Mouse (Mus musculus): ENCODE results near the gene Tenm4. TPM values are rescaled to one million over a fixed set of nuclear protein-coding genes. Genes with fewer than 3 reads are reported as not detected.
A peak's percentile ranks its signal among the peaks of the same experiment; 100 is the strongest.

The Tenm4 gene
- polyA plus RNA-seq, 1 experiment from 2014 or later = 42.7 TPM

DNA sequence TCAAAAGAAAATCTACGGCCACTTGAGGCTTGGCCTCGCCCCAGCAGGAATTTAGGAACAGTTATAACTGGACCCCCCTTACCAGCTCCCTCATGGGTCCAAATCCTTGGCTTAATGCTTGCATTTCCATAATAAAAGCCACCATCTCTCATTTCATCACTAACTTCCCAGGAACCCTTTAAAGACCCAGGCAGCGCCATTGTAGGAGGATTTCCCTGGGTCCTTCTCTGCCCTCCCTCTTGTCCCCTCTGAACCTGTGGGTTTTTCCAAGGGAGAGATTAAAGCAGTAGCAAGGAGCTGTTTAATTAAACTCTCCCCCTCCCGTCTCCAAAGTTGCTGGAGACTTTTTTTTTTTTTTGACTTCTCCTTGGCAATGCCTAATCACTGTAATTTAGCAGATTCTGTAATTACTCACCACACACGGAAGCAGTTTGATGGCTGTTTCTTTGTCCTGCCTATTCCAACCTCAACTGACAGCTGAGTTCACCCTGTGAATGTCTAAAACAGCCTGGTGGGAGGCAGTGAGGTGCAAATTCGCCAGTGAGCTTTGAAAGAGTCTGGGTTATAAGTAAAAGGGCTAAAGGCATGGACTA lies 501.4 kb downstream of the Tenm4 start:
- Histone ChIP-seq H3K27me3 (no peaks in the 10 kb centered on the region), H3K4me3 (replicated peaks) (no peak overlapping the region), H3K27ac (peak overlapping the region; percentile 69), H3K9ac (no peak overlapping the region), H3K4me2 (no peak overlapping the region), H3K9me3 (replicated peaks) (no peaks in the 10 kb centered on the region), H3K36me3 (no peaks in the 10 kb centered on the region), H3K4me1 (peaks cover 61% of the 10 kb centered on the region)
- peak; percentile 52 for ATAC-seq (replicated peaks; ENCODE audit: low FRiP score)
- 17% methylated on average over 6 of the region's 6 CpGs for WGBS

DNA sequence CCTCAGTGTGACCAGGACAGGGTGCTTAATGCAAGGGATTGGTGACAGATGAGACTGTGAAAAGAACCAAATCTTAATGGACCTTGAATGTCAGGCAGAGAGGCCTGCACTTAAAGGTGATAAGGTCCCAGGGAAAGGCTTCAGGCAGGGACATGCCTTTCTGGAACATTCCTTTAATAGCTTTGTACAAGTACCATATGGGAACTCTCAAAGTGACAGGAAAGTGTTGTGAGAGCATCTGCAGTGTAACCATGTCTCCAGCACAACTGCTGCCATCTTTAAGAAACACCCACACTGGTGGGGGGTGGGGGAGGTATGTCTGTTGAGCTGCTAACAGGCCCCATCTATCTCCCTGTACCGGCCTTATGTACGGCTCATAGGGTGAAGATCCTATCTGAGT lies 506.0 kb downstream of the Tenm4 start:
- no peak overlapping the region for H3K27ac ChIP-seq
- no peaks in the 10 kb centered on the region for H3K36me3 ChIP-seq
- no peak overlapping the region for H3K9ac ChIP-seq
- H3K4me2 ChIP-seq = no peak overlapping the region
- WGBS = 31% methylated on average over 2 of the region's 2 CpGs
- ATAC-seq (replicated peaks; ENCODE audit: low FRiP score) = peak; percentile 44; the same call in 1 of the 2 replicates
- no peaks in the 10 kb centered on the region for H3K9me3 ChIP-seq (replicated peaks)
- no peaks in the 10 kb centered on the region for H3K27me3 ChIP-seq
- no peak overlapping the region for H3K4me3 ChIP-seq (replicated peaks)
- peaks cover 46% of the 10 kb centered on the region for H3K4me1 ChIP-seq

DNA sequence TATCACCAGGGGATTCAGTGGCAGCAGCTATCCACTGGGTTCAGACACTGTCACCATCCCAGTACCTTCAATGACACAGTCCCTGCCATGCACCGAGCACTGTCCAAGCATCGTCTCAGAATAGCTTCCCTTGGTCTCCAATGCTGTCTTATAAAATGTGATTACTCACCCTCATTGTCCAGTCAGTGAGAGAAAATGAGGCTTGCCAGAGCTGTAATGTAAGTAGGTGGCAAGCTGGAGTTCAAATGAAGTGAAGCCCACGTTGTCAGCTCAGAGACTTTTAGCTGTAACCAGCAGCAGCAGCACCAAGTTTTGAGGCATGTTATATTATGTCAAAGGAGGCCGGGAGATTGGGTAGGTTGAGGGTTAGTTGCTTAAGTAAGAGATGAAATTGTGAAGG lies 507.2 kb downstream of the Tenm4 start:
- WGBS = 85% methylated on average over 4 of the region's 4 CpGs

DNA sequence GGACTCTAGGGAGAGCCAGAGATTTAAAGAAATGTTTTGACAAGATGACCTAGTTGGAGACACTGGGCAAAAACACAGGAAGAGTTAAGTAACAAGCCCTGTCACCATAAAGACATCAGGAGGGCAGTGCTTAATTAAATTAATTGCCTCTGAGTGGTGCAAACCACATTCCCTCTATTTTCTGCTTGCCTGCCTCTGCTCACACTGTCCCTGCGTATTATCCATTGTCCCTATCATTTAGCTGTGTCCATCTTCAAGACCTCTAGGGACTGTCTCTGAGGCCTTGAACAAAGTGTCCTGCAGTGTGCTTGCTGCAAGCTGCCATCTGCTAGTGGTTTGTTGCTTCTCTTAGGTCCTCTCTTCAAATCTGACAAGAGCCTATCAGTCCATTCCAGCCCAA lies 508.7 kb downstream of the Tenm4 start:
- Histone ChIP-seq H3K9ac (no peak overlapping the region), H3K27me3 (no peaks in the 10 kb centered on the region), H3K27ac (peak overlapping the region; percentile 42; the same call in 1 of the 2 replicates), H3K4me1 (peaks cover 41% of the 10 kb centered on the region), H3K9me3 (replicated peaks) (no peaks in the 10 kb centered on the region), H3K4me2 (no peak overlapping the region), H3K4me3 (replicated peaks) (no peak overlapping the region), H3K36me3 (no peaks in the 10 kb centered on the region)
- 27% methylated on average over 1 of the region's 1 CpGs for WGBS
- peak; percentile 19; the same call in 1 of the 2 replicates for ATAC-seq (replicated peaks; ENCODE audit: low FRiP score)

More for the DNA sequence above, 507.2 kb downstream of the Tenm4 start:
- Histone ChIP-seq H3K4me3 (replicated peaks) (no peak overlapping the region), H3K9me3 (replicated peaks) (no peaks in the 10 kb centered on the region), H3K4me1 (peaks cover 35% of the 10 kb centered on the region), H3K27ac (no peak overlapping the region), H3K27me3 (no peaks in the 10 kb centered on the region), H3K9ac (no peak overlapping the region), H3K36me3 (no peaks in the 10 kb centered on the region), H3K4me2 (no peak overlapping the region)
- no peak for ATAC-seq (replicated peaks; ENCODE audit: low FRiP score)

DNA sequence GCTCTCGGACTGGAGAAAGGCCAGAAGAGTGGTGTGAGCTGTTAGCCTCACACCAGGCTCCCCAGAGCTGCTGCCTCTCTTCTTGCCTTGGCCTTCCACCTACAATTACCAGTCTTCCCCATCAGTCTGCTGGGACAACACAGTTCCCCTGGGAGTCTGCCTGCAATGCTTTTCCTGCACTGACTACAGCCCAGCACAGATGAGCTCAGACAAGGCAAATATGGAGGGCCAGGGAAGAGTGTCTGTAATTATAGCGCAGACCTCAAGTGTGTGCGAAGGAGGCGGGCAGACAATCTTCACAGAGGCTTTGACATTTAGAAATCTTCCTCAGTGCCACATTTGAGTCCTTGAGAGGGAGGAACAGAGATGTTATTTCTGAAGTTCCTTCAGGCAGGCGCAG lies 509.4 kb downstream of the Tenm4 start:
- peak overlapping the region; percentile 42; the same call in 1 of the 2 replicates for H3K27ac ChIP-seq
- WGBS = 87% methylated on average over 5 of the region's 5 CpGs
- no peaks in the 10 kb centered on the region for H3K27me3 ChIP-seq
- ATAC-seq (replicated peaks; ENCODE audit: low FRiP score) = no peak
- H3K4me1 ChIP-seq = peaks cover 46% of the 10 kb centered on the region
- H3K4me2 ChIP-seq = no peak overlapping the region
- H3K9ac ChIP-seq = no peak overlapping the region
- H3K36me3 ChIP-seq = no peaks in the 10 kb centered on the region
- H3K4me3 ChIP-seq (replicated peaks) = no peak overlapping the region
- no peaks in the 10 kb centered on the region for H3K9me3 ChIP-seq (replicated peaks)

DNA sequence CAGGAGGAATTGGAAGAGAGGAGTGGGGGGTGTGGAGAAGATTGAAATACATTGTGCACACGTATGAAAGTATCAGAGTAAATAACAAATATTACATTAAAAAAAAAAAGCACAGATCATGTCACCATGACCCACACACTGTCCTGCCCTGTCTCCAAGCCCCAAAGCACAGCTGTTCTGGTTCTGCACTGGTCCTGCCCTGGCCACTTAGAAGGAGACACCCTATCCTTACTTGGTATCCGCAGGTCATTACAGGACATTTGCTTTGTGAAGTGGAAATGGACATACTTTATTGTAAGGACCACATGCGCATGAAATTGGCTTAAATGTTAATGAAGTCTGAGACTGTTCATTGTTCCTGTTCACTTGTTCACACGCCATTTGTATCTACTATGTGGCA lies 510.8 kb downstream of the Tenm4 start:
- WGBS = 89% methylated on average over 4 of the region's 4 CpGs
- no peaks in the 10 kb centered on the region for H3K27me3 ChIP-seq
- peaks cover 47% of the 10 kb centered on the region for H3K4me1 ChIP-seq
- H3K9me3 ChIP-seq (replicated peaks) = no peaks in the 10 kb centered on the region
- H3K9ac ChIP-seq = no peak overlapping the region
- no peak for ATAC-seq (replicated peaks; ENCODE audit: low FRiP score)
- no peak overlapping the region for H3K27ac ChIP-seq
- no peak overlapping the region for H3K4me3 ChIP-seq (replicated peaks)
- H3K36me3 ChIP-seq = no peaks in the 10 kb centered on the region
- H3K4me2 ChIP-seq = no peak overlapping the region

DNA sequence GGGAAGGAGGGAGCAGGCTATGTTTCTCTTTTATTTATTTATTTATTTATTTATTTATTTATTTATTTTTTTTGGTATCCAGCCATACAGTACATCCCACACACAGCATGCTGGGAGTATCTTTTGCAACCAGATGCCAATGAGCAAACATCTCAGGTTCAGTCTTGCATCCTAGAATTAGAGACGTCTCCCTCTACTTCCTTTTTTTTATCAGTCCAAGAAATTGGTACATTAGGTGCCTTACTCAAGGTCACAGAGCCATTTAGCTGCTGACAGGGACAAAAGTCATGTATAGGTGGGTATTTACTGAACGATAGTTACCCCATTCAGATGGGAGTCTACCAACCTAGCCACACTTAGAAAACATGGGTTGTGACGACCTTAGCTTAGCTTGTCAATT lies 517.1 kb downstream of the Tenm4 start:
- Histone ChIP-seq H3K27ac (no peak overlapping the region), H3K4me3 (replicated peaks) (no peak overlapping the region), H3K36me3 (no peaks in the 10 kb centered on the region), H3K9ac (no peak overlapping the region), H3K4me2 (no peak overlapping the region), H3K4me1 (peaks cover 32% of the 10 kb centered on the region), H3K27me3 (no peaks in the 10 kb centered on the region), H3K9me3 (replicated peaks) (no peaks in the 10 kb centered on the region)
- no peak for ATAC-seq (replicated peaks; ENCODE audit: low FRiP score)
- 82% methylated on average over 3 of the region's 3 CpGs for WGBS

DNA sequence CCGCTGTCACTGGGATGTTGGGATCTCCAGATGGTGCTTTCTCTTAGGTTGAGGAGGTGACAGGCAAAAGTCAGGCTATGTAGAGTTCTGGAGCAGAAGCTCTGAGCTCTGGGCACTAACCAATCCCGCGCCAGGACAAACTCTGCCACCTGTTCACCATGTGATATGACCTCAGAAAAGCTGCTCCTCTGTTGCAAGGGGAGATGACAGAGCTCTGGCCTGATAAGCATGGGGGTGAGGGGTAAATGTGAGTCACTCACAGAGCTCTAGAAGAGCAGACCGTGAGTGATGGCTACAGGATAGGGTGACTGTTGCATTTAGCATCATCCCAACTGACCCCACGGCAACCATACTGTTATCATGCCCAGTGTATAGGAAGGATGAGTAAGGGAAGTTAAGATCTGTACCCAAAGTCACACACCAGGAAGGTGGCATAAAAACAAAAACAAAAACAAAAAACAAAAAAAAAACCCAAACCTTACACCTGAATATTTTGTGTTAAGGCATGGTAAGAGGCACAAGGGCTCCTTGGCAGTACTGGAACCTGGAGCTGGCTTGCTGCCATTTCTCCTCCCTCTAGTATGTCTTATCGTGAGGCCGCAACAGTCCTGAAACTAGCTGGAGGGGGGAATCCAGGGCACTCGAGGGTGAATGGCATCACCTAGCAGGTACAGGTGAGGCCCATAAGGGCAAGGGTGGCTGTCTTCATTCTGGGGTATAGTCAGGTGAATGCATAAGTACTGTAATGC lies 530.2 kb downstream of the Tenm4 start:
- H3K36me3 ChIP-seq = peaks cover 12% of the 10 kb centered on the region
- WGBS = 89% methylated on average over 8 of the region's 8 CpGs
- H3K4me2 ChIP-seq = no peak overlapping the region
- no peak overlapping the region for H3K9ac ChIP-seq
- H3K4me3 ChIP-seq (replicated peaks) = no peak overlapping the region
- no peaks in the 10 kb centered on the region for H3K27me3 ChIP-seq
- ATAC-seq (replicated peaks; ENCODE audit: low FRiP score) = no peak
- no peak overlapping the region for H3K27ac ChIP-seq
- H3K9me3 ChIP-seq (replicated peaks) = no peaks in the 10 kb centered on the region
- no peaks in the 10 kb centered on the region for H3K4me1 ChIP-seq

DNA sequence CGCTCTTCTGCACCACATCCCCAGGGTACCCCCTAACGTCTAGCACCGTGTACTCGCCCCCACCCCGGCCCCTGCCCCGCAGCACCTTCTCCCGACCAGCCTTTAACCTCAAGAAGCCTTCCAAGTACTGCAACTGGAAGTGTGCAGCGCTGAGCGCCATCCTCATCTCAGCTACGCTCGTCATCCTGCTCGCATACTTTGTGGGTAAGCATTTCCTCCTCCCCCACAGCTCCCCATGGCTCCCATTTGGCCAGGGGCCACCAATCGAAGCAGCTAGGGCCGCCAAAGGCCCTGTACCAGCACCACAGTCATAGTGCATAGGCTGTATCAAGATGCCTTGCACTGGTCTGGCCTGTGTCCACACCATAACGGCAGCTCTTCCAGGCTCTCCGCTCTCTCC lies 532.9 kb downstream of the Tenm4 start:
- 76% methylated on average over 16 of the region's 16 CpGs for WGBS

DNA sequence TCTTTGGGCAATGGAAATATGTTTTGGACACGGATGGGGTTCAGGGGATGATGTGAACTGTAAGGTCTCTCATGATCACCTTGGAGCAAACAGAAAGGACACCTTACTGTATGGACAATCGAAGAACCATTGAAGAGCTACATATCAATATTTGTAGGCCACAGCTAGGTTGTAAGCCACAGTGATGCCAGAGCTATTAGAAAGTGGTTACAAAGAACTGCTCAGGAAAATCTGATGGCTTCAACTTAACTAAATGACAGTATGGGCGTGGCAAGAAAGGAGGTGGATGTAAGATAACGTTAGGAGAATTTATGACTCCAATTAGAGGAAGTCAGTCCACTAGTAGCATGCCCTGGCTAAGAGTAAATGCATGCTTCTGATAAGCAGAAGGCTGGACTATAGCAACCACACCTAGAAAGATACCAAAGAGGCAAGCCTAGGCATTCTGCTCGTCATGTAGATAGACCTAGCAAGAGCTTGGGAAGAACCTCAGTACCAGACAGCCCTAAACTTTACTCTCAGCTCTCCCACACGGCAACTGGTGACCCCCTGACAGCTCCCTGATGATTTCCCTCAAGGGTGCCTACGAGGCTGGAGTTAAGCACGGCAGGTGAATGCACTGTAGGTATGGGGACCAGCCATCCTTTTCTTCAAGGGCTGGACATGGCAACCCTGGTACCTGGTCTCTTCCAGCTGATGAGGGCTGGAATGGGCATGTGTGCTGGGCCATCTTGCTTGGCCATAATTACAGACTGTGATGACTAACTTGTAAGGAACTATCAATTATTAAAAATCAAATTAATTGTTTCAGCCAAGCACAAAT lies 534.5 kb downstream of the Tenm4 start:
- Histone ChIP-seq H3K27me3 (no peaks in the 10 kb centered on the region), H3K27ac (no peak overlapping the region), H3K9ac (no peak overlapping the region), H3K36me3 (peaks cover 11% of the 10 kb centered on the region), H3K4me2 (no peak overlapping the region), H3K9me3 (replicated peaks) (no peaks in the 10 kb centered on the region), H3K4me3 (replicated peaks) (no peak overlapping the region), H3K4me1 (no peaks in the 10 kb centered on the region)
- no peak for ATAC-seq (replicated peaks; ENCODE audit: low FRiP score)
- 79% methylated on average over 8 of the region's 8 CpGs for WGBS

More for the DNA sequence above, 532.9 kb downstream of the Tenm4 start:
- Histone ChIP-seq H3K9ac (no peak overlapping the region), H3K4me1 (no peaks in the 10 kb centered on the region), H3K27me3 (no peaks in the 10 kb centered on the region), H3K4me2 (no peak overlapping the region), H3K4me3 (replicated peaks) (no peak overlapping the region), H3K27ac (no peak overlapping the region), H3K36me3 (peaks cover 11% of the 10 kb centered on the region), H3K9me3 (replicated peaks) (no peaks in the 10 kb centered on the region)
- ATAC-seq (replicated peaks; ENCODE audit: low FRiP score) = no peak

DNA sequence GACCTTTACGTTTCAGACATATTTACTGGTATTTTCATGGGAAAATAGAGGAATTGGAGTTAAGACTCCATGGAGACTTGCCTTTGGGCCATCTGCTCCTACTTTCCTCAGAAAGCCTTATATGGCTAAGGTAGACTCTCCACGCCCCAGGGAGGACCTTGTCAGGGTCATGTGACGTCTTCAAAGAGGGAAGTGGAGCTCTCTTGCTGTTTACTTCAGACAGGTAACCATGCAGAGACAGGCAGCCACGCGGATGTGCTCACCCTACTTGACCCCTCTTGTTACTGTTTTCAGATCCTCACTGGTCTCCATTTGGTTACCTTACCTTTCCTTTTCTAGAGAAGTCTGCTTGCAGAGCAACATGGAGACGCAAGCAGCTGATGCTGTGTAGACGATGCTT lies 535.5 kb downstream of the Tenm4 start:
- Histone ChIP-seq H3K9me3 (replicated peaks) (no peaks in the 10 kb centered on the region), H3K27ac (no peak overlapping the region), H3K36me3 (peaks cover 11% of the 10 kb centered on the region), H3K27me3 (no peaks in the 10 kb centered on the region), H3K9ac (no peak overlapping the region), H3K4me1 (no peaks in the 10 kb centered on the region), H3K4me3 (replicated peaks) (no peak overlapping the region), H3K4me2 (no peak overlapping the region)
- no peak for ATAC-seq (replicated peaks; ENCODE audit: low FRiP score)
- 86% methylated on average over 7 of the region's 7 CpGs for WGBS

DNA sequence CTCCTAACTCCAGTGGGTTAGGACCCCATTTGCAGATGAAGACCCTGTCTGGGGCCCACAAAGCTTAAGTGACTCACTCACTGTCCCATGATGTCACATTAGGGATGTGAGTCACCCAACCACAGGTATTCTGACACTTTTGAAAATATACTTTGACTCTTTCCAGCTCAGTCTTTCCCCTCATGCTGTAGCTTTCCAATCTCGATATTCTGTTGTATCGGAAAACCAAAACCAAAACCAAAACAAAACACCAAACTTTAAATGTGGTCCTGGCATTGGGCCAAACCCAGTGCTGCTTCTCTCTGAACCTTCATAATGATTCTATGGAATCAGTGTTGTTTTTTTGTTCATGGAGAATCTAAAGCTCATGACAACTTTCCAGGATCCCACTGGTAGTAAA lies 536.1 kb downstream of the Tenm4 start:
- no peak overlapping the region for H3K4me2 ChIP-seq
- peaks cover 11% of the 10 kb centered on the region for H3K36me3 ChIP-seq
- H3K9me3 ChIP-seq (replicated peaks) = no peaks in the 10 kb centered on the region
- no peaks in the 10 kb centered on the region for H3K4me1 ChIP-seq
- H3K9ac ChIP-seq = no peak overlapping the region
- H3K4me3 ChIP-seq (replicated peaks) = no peak overlapping the region
- H3K27ac ChIP-seq = no peak overlapping the region
- 86% methylated on average over 2 of the region's 2 CpGs for WGBS
- no peaks in the 10 kb centered on the region for H3K27me3 ChIP-seq
- no peak for ATAC-seq (replicated peaks; ENCODE audit: low FRiP score)
